Mouse (Mus musculus) NIH3T3 (cell line): ENCODE results near the gene Eif5a.

ENCODE experiments used
- DNase-seq: peaks from one replicate; pipeline ENCODE4 v3.0.0-alpha.2; 2012; ENCODE audit warnings: low read depth

Gene Eif5a

GRCm38 (mm10) chr11:69876867-69877266 is 44.9 kb downstream of the Eif5a start:
- peak; percentile 95 for DNase-seq

- peak; percentile 83 for DNase-seq
These were observed 45.6 kb downstream of the Eif5a start for GRCm38 (mm10) chr11:69876186-69876585.

GRCm38 (mm10) chr11:69872451-69872850 is 49.3 kb downstream of the Eif5a start:
- DNase-seq: peak; percentile 59

GRCm38 (mm10) chr11:69871822-69872221 is 49.9 kb downstream of the Eif5a start:
- DNase-seq: no peak

DNA sequence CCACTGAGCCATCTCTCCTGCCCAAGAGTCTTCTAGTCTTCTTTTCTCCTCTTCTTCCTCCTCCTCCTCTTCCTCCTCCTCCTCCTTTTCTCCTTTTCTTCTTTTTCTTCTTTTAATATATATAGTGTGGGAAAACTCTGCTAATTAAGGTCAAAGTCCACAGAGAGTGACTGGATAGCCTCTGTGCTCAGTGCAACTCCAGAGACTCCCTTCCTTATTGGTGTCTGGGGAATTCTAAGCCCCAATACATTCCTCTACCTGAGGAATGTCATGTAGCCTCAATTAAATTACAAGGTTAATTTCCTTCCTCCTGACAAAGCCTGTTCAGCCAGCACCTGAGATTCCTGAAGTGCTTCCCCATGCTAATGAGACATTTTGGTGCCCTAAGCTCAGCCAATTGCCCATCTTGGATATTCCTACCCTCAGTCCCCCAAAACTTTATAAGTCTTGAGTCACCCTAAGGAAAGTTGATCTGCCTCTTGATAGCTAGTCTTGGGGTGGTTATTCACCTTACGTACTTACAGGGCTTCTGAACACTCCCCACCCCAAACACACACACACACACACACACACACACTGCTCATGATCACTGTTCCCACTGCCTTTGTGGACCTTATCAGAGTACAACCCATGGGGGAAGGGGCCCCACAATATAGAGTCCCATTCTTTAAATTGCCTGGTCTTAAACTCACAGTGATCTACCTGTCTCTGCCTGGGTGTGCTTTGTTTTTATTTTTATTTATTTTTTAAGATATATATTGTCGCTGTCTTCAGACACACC is 51.3 kb downstream of the Eif5a start:
- no peak for DNase-seq

GRCm38 (mm10) chr11:69867335-69867734 is 54.4 kb downstream of the Eif5a start:
- no peak for DNase-seq
